Mouse (Mus musculus) adrenal gland, adult 2 months (tissue): ENCODE results near the gene Tenm4. TPM values are rescaled to one million over a fixed set of nuclear protein-coding genes. Genes with fewer than 3 reads are reported as not detected.
A peak's percentile ranks its signal among the peaks of the same experiment; 100 is the strongest.
"Not testable (repeated sequence)": the region's sequence is repeated elsewhere in the genome, so short reads cannot be mapped to it uniquely, and the experiment has no call there.

Experiments
- DNase-seq: peaks from one replicate; pipeline ENCODE4 v3.0.0; 2021
- polyA plus RNA-seq: library from polyadenylated mRNA; depleted of rRNA; stranded (reverse); fragments of >200 nt; gene quantifications from 2 replicates; pipeline ENCODE4 v1.2.3, GENCODE M21; 2012
- total RNA-seq, 2 experiments: library from RNA; stranded (reverse); gene quantifications; 2 replicates each; pipeline ENCODE4 v1.2.3; 2021

Gene Tenm4
- total and polyA plus RNA-seq, 3 experiments: 7.2 to 16.9 (median 15.5) TPM

- peak; percentile 93 for DNase-seq
Measured at GRCm38 (mm10) chr7:96575202-96575650, 404.2 kb downstream of the Tenm4 start.

- DNase-seq: no peak
Measured at GRCm38 (mm10) chr7:96582752-96583151, 411.7 kb downstream of the Tenm4 start.

GRCm38 (mm10) chr7:96587403-96587802 is 416.4 kb downstream of the Tenm4 start:
- DNase-seq: no peak

- DNase-seq: no peak
Measured at GRCm38 (mm10) chr7:96588567-96588966, 417.5 kb downstream of the Tenm4 start.

GRCm38 (mm10) chr7:96595535-96596295 is 424.7 kb downstream of the Tenm4 start:
- DNase-seq: no peak

GRCm38 (mm10) chr7:96596402-96597195 is 425.6 kb downstream of the Tenm4 start:
- no peak for DNase-seq

GRCm38 (mm10) chr7:96597871-96598270 is 426.8 kb downstream of the Tenm4 start:
- DNase-seq: no peak

- no peak for DNase-seq
Measured at GRCm38 (mm10) chr7:96599081-96599480, 428.0 kb downstream of the Tenm4 start.

GRCm38 (mm10) chr7:96600381-96600941 is 429.4 kb downstream of the Tenm4 start:
- DNase-seq: no peak

- peak; percentile 56 for DNase-seq
Measured at GRCm38 (mm10) chr7:96604091-96604745, 433.2 kb downstream of the Tenm4 start.

GRCm38 (mm10) chr7:96605316-96605715 is 434.3 kb downstream of the Tenm4 start:
- no peak for DNase-seq

GRCm38 (mm10) chr7:96609854-96610586 is 439.0 kb downstream of the Tenm4 start:
- DNase-seq: no peak

GRCm38 (mm10) chr7:96617371-96617770 is 446.3 kb downstream of the Tenm4 start:
- no peak for DNase-seq

- no peak for DNase-seq
Measured at GRCm38 (mm10) chr7:96619930-96620472, 449.0 kb downstream of the Tenm4 start.

- DNase-seq: no peak
Measured at GRCm38 (mm10) chr7:96626338-96626737, 455.3 kb downstream of the Tenm4 start.

GRCm38 (mm10) chr7:96630551-96630950 is 459.5 kb downstream of the Tenm4 start:
- DNase-seq: not testable (repeated sequence)

GRCm38 (mm10) chr7:96633008-96633407 is 462.0 kb downstream of the Tenm4 start:
- no peak for DNase-seq

GRCm38 (mm10) chr7:96635830-96636440 is 464.9 kb downstream of the Tenm4 start:
- no peak for DNase-seq

GRCm38 (mm10) chr7:96643461-96644204 is 472.6 kb downstream of the Tenm4 start:
- peak; percentile 35 for DNase-seq

GRCm38 (mm10) chr7:96644205-96644531 is 473.1 kb downstream of the Tenm4 start:
- DNase-seq: no peak
